15 mouse cellular contexts compared by ENCODE assay signal in the genomic region with DNA sequence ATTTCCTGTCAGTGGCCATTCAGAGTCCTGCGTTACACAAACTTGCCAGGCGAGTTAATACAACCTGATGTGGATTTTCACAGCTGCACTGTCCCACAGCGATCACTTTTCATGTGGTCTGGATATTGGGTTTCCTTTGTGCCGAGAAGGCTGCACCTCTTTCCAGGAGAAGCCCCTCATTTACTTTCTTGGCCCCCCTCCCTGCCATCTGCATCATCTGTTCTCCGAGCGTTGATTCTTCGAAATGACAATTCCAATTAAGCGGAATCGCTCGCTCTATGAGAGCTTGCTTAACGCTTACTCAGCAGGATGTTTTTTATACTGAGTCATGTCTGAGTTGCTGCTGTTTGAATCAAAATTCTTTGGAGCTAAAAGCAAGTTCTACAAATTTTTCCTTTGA.
A peak's percentile ranks its signal among the peaks of the same experiment; 100 is the strongest.
DNase-seq lines count a peak whose midpoint lies in the region; ATAC-seq lines count a peak whose summit lies in the region.
"Had no signal": no experiment of that assay in that cellular context is flagged by ENCODE, and none has a peak within 500 bp of the region (broad histone marks: within the 10 kb centered on the region; RNA-seq: fewer than 3 reads in every experiment).

No protein-coding gene starts in this region.

- H3K27me3 ChIP-seq in neural tube, embryonic 13.5 days = no peaks in the 10 kb centered on the region
- no peaks in the 10 kb centered on the region for H3K27me3 ChIP-seq in hindbrain, embryonic 16.5 days (replicated peaks; ENCODE audit: control insufficient read depth, insufficient read depth, low read length)
- H3K27me3 ChIP-seq: stomach, embryonic 15.5 days had no signal

- H3K4me3 ChIP-seq in neural tube, embryonic 13.5 days = no peak overlapping the region
- no peak overlapping the region for H3K4me3 ChIP-seq in hindbrain, embryonic 16.5 days (ENCODE audit: low read length)
- H3K4me3 ChIP-seq: left cerebral cortex, adult 2 months; stomach, embryonic 15.5 days had no signal

- H3K9ac ChIP-seq in neural tube, embryonic 13.5 days = no peak overlapping the region
- no peak overlapping the region for H3K9ac ChIP-seq in hindbrain, embryonic 16.5 days (ENCODE audit: low read depth, low read length)
- H3K9ac ChIP-seq: stomach, embryonic 15.5 days had no signal

- peak; percentile 51 to 57 for DNase-seq in cerebellum, postnatal 10 days
- no peak for DNase-seq in cerebellum, adult 11 months
- no peak for DNase-seq in neural tube, embryonic 10.5 days (ENCODE audit: extremely low spot score, low spot score)
- no peak for DNase-seq in right cerebral cortex, adult 18-20 months
- no peak for DNase-seq in natural killer cell, adult 2 months (ENCODE audit: low spot score in 2 of 2)
- DNase-seq in right cerebral cortex, adult 2 months (ENCODE audit: low spot score in 2 of 2) = no peak
- DNase-seq: adrenal gland, postnatal 25 days; heart, postnatal 4 days; kidney, adult 2 months; lung, postnatal 14 days; right cerebral cortex, postnatal 4 days had no signal

- H3K4me1 ChIP-seq in neural tube, embryonic 13.5 days (replicated peaks) = peaks cover 27% of the 10 kb centered on the region
- peaks cover 4% of the 10 kb centered on the region for H3K4me1 ChIP-seq in hindbrain, embryonic 16.5 days (ENCODE audit: control insufficient read depth, insufficient read depth, low read depth, low read length)

- no peak for ATAC-seq in neural tube, embryonic 13.5 days (ENCODE audit: low read depth)
- ATAC-seq in hindbrain, embryonic 16.5 days = peak; percentile 40; the same call in 1 of the 2 replicates

- H3K4me2 ChIP-seq in neural tube, embryonic 13.5 days = no peak overlapping the region
- no peak overlapping the region for H3K4me2 ChIP-seq in hindbrain, embryonic 16.5 days (ENCODE audit: low read length)
- H3K4me2 ChIP-seq: stomach, embryonic 15.5 days had no signal

- no peaks in the 10 kb centered on the region for H3K36me3 ChIP-seq in neural tube, embryonic 13.5 days
- no peaks in the 10 kb centered on the region for H3K36me3 ChIP-seq in hindbrain, embryonic 16.5 days (ENCODE audit: control insufficient read depth, insufficient read depth, low read length)
- H3K36me3 ChIP-seq: stomach, embryonic 15.5 days had no signal

- H3K9me3 ChIP-seq in neural tube, embryonic 13.5 days = no peaks in the 10 kb centered on the region
- H3K9me3 ChIP-seq in hindbrain, embryonic 16.5 days (ENCODE audit: control insufficient read depth, low read length) = no peaks in the 10 kb centered on the region
- H3K9me3 ChIP-seq: stomach, embryonic 15.5 days had no signal

- WGBS in neural tube, embryonic 13.5 days = 43% methylated on average over 11 of the region's 11 CpGs
- WGBS in hindbrain, embryonic 16.5 days = 39% methylated on average over 11 of the region's 11 CpGs

- peak overlapping the region; percentile 23; the same call in 1 of the 2 replicates for H3K27ac ChIP-seq in neural tube, embryonic 13.5 days (replicated peaks)
- H3K27ac ChIP-seq in hindbrain, embryonic 16.5 days (ENCODE audit: low read depth, low read length) = no peak overlapping the region
- H3K27ac ChIP-seq: left cerebral cortex, adult 2 months; stomach, embryonic 15.5 days had no signal

Comparison
In these comparisons a context has a peak if more than half of its experiments do, and no peak if none do; other contexts are left out.
1. DNase-seq: peak in cerebellum, postnatal 10 days (2 of 2); none in cerebellum, adult 11 months (single experiment), neural tube, embryonic 10.5 days (single experiment), right cerebral cortex, adult 18-20 months (single experiment), natural killer cell, adult 2 months (0 of 2) and right cerebral cortex, adult 2 months (0 of 2).